Comparison of ENCODE assay signal across 11 mouse cellular contexts in genomic region chr10:12248853-12249252, GRCm38 (mm10).
A peak's percentile ranks its signal among the peaks of the same experiment; 100 is the strongest.
DNase-seq lines count a peak whose midpoint lies in the region.
"Had no signal": no experiment of that assay in that cellular context is flagged by ENCODE, and none has a peak within 500 bp of the region (broad histone marks: within the 10 kb centered on the region; RNA-seq: fewer than 3 reads in every experiment).

No protein-coding gene starts in this region.

- DNase-seq in adrenal gland, adult 2 months, result peak; percentile 13
- no peak for DNase-seq in adrenal gland, postnatal 25 days
- DNase-seq in left cerebral cortex, postnatal 25 days (ENCODE audit: low spot score in 2 of 2), result peak; percentile 11 to 43
- DNase-seq in left cerebral cortex, postnatal 4 days, result no peak
- DNase-seq in NIH3T3 (ENCODE audit: low read depth), result peak; percentile 95
- peak; percentile 5 to 13 for DNase-seq in layer of hippocampus, postnatal 10 days (ENCODE audit: low spot score in 2 of 2)
- DNase-seq in thymus, postnatal 14 days, result no peak
- DNase-seq in ovary, postnatal 36 days (ENCODE audit: low spot score), result no peak
- DNase-seq: embryo, embryonic 11 days; gastrocnemius, postnatal 10 days; lung, adult 18-20 months had no signal

- intact Hi-C loops in left cerebral cortex, postnatal 25 days (cut with DNase I), result no loop called here
- intact Hi-C loops in left cerebral cortex, postnatal 4 days (cut with DNase I), result no loop called here

Comparison
In these comparisons a context has a peak if more than half of its experiments do, and no peak if none do; other contexts are left out.
1. DNase-seq: peak in adrenal gland, adult 2 months (single experiment), left cerebral cortex, postnatal 25 days (2 of 2), NIH3T3 (single experiment) and layer of hippocampus, postnatal 10 days (2 of 2); none in adrenal gland, postnatal 25 days (single experiment), left cerebral cortex, postnatal 4 days (single experiment), thymus, postnatal 14 days (single experiment) and ovary, postnatal 36 days (single experiment).